Mouse (Mus musculus) hindbrain, embryonic 10.5 days (tissue): ENCODE results near the gene Sp9. TPM values are rescaled to one million over a fixed set of nuclear protein-coding genes. Genes with fewer than 3 reads are reported as not detected.

Experiments
- DNase-seq: peaks from one replicate; pipeline ENCODE4 v3.0.0-alpha.2; 2017; ENCODE audit warnings: low spot score
- H3K27ac ChIP-seq: fragments of 300-500 bp; sonication (generic); 2 replicates; pipeline ENCODE4 v1.5.1; 2016; ENCODE audit warnings: mild to moderate bottlenecking, moderate library complexity
- H3K27me3 ChIP-seq: fragments of 300-500 bp; sonication (generic); 2 replicates; pipeline ENCODE4 v1.6.1; 2016; ENCODE audit warnings: mild to moderate bottlenecking; ENCODE audit not compliant: poor library complexity, insufficient read depth, severe bottlenecking
- H3K36me3 ChIP-seq: fragments of 300-500 bp; sonication (generic); 2 replicates; pipeline ENCODE4 v1.6.1; 2016; ENCODE audit warnings: mild to moderate bottlenecking, moderate library complexity
- H3K4me1 ChIP-seq: fragments of 300-500 bp; sonication (generic); replicated peaks from 2 replicates; pipeline ENCODE4 v1.6.1; 2016; ENCODE audit warnings: mild to moderate bottlenecking
- H3K4me3 ChIP-seq: fragments of 300-500 bp; sonication (generic); 2 replicates; pipeline ENCODE4 v1.5.1; 2016; ENCODE audit warnings: mild to moderate bottlenecking, moderate library complexity
- H3K9me3 ChIP-seq: fragments of 300-500 bp; sonication (generic); 2 replicates; pipeline ENCODE4 v1.6.1; 2016; ENCODE audit warnings: mild to moderate bottlenecking, moderate library complexity
- WGBS: fragments of 180-500 bp; shearing (Covaris S2); methylation state at CpG from one replicate; pipeline ENCODE4 v1.1.7; 2016; 5-methylcytosine and 5-hydroxymethylcytosine counted together
- polyA plus RNA-seq: library from polyadenylated mRNA; unstranded; fragments of >200 nt; fragmentation: Nextera tagmentation; extraction: Ambion mirVana; gene quantifications from 2 replicates; pipeline ENCODE4 v1.2.1, GENCODE M21; 2016

The Sp9 gene
- polyA plus RNA-seq, 1 experiment from 2014 or later: 2.3 TPM

DNA sequence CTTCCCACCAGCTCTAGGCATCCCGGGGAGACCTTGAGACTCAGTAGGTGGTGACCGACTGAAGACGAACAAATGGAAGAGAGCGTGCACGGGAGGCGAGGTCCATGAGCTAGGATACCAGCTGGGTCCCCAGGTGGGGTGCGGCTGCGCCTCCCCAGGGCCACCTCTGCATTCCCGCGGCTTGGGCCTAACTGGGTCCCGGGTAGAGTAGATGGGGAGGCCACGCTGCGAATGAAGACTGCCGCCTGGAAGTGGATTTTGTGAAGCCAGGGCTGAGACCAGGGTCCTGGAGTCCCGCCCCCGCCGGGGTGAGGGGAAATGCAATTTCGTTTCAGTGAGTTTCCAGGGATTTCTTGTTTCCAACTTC, 6.0 kb downstream of the Sp9 start:
- H3K4me3 ChIP-seq: peak overlapping the region; percentile 70
- peaks cover 86% of the 10 kb centered on the region for H3K27me3 ChIP-seq
- H3K9me3 ChIP-seq: no peaks in the 10 kb centered on the region
- H3K4me1 ChIP-seq: peaks cover 68% of the 10 kb centered on the region
- peaks cover 16% of the 10 kb centered on the region for H3K36me3 ChIP-seq
- under 1% methylated on average over 18 of the region's 18 CpGs for WGBS
- no peak for DNase-seq
- H3K27ac ChIP-seq: peak overlapping the region; percentile 92

DNA sequence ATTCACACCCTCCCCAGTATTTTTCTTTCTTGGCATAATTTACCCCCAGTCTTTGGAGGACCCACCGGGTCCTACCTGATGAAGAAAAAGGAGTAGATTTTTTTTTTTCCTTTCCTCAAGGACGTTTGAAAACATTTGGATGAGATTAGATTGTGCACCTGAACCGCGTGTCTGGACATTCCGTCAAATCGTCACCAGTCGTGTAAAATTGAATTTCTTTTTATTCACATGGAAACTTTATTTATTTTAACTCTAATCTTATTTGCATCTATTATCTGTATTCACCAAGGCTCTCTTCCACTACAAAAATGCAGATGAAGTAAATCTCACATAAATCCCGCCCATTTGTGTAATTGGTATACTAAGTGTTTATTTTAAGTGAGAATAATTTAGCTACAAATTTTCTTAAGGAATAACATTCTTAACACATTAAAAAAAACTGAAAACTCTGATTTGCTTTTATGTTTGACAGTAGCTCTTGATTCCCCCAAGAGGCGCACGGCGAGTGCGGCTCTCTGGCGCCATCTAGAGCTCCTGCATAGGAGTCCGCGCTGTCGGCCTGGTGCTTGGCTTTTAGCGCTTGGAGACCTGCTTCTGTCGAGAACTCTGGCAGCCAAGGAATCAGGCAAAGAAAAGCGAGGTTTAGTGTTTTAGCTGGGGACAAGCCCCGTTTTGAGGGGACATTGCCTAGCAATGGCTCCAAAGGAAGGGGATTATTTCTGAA, 6.6 kb downstream of the Sp9 start:
- Histone ChIP-seq H3K4me3 (peak overlapping the region; percentile 70), H3K36me3 (peaks cover 15% of the 10 kb centered on the region), H3K27ac (peak overlapping the region; percentile 92), H3K9me3 (no peaks in the 10 kb centered on the region), H3K27me3 (peaks cover 81% of the 10 kb centered on the region), H3K4me1 (peaks cover 62% of the 10 kb centered on the region)
- peak; percentile 92 for DNase-seq
- under 1% methylated on average over 20 of the region's 20 CpGs for WGBS

DNA sequence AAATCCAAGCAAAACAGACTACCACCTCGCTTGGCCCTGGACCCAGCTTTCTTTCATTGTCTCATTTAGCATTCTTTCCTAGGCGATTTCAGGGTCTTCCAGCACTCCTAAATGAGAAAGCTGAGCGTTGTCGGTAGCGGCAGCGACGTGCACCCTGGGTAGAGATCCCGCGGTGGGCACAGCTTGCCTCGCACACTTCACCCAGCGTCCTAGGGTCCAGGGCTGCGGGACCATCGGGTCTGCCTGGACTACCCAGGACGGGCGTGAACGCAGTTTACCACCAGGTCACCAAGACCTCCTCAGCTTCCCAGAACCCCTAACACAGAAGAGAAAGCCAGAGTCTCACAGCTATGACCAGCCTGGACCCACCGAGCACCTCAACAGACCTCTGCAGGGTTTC, 7.1 kb downstream of the Sp9 start:
- under 1% methylated on average over 17 of the region's 17 CpGs for WGBS
- H3K9me3 ChIP-seq: no peaks in the 10 kb centered on the region
- H3K4me1 ChIP-seq: peaks cover 56% of the 10 kb centered on the region
- H3K27ac ChIP-seq: peak overlapping the region; percentile 82
- peak overlapping the region; percentile 52 for H3K4me3 ChIP-seq
- no peak for DNase-seq
- peaks cover 9% of the 10 kb centered on the region for H3K36me3 ChIP-seq
- peaks cover 75% of the 10 kb centered on the region for H3K27me3 ChIP-seq

DNA sequence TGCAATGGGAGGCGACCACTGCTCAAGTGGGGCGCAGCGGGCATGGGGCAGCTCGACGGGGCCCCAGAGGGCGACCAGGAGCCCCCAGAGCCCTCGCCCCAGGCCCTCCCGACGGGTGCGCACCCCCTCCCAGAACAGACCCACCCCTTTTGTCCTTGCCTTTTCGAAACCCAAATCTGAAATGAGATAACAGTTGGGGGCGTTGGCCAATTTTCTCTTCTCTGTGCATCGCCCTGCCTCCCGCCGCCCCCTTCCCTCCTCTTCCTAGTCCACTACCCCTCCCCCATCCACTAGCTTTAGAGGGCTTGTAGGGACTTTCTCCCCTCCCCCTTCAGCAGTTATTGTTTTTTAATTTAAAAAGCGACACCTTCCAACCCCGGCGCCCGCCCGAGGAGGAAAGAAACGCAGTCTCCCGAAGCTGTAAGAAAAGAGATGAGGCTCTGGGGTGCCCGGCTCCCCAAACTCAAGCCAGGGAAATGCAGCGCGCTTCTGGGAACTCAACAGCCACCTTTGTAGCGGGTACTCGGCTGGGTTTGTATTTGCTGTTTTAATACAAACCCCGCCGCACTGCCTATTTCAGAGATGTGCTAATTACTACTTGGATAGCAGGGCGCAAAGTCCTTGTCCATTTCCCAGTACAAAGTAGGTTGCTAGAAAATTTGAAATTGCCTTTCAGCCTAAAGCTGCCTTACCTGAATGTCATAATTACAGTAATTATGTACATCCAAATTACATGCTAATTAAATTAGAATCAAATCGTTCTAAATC, 7.7 kb downstream of the Sp9 start:
- H3K27me3 ChIP-seq: peaks cover 69% of the 10 kb centered on the region
- H3K27ac ChIP-seq: peak overlapping the region; percentile 82
- peaks cover 3% of the 10 kb centered on the region for H3K36me3 ChIP-seq
- peak; percentile 59 for DNase-seq
- H3K4me3 ChIP-seq: peak overlapping the region; percentile 52
- peaks cover 50% of the 10 kb centered on the region for H3K4me1 ChIP-seq
- WGBS: under 1% methylated on average over 31 of the region's 31 CpGs
- H3K9me3 ChIP-seq: no peaks in the 10 kb centered on the region

DNA sequence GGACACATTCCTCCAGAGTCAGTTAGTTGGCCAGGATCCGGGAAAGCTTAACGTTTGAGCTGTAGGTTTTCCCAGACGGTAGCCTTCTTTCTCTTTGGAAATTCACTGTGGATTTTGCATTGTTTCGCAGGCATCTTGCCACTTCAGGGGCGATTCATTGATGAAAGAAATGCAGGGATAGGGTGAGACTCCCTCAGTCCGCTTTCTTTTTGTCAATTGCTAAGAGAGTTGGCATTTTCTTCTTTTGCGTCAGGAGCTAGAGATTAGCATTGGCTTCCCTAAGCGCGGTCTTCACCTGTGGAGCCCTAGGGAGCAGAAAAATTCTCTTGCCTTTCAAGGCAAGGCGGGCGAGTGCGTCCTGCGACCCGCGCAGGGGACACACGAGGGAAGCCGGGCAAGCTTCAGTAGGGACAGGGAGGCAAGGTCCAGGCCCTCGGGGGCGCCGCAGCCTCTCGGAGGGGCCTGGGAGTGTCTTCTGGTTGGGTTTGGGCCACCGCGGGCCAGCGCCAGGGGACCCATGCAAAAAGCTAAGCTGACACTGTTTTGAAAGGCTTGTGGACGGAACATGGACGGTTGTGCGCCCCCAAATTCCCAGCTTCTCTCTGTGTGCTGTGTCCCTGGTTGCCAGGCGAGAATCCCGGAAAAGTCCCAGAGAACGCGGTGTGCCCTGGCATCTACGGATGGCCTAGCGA, 8.8 kb downstream of the Sp9 start:
- Histone ChIP-seq H3K9me3 (no peaks in the 10 kb centered on the region), H3K36me3 (no peaks in the 10 kb centered on the region), H3K4me1 (peaks cover 46% of the 10 kb centered on the region), H3K27ac (peak overlapping the region; percentile 76), H3K27me3 (peaks cover 62% of the 10 kb centered on the region), H3K4me3 (peak overlapping the region; percentile 42)
- WGBS: under 1% methylated on average over 33 of the region's 33 CpGs
- no peak for DNase-seq

DNA sequence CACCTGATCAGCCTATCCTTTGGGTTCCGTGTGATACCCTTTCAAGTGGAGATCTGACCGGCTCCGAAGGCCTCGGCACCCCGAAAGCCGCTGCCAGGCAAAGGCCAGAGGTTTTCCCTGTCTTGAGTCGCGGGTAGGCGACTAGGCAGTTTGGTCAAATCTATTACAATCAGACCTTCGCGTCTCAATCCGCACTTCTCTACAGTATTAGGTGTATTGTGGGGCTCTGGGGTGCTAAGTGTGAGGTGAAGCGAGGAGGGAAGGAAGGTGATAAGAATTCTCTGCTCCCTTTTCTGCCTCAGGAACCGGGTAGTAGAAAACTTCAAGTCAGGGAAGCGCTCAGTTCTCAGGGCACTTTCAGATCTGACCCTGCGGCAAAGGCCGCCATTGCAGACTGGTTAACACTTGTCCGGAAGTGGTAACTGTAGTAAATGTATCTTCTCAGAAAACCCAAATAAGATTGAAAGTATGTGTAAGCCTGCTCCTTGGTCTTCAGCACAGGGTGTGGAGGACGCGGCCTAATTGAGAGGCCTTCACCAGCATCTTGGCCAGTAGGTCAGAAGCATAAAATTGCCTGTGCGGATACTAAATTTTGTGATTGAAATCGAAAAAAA, 9.4 kb downstream of the Sp9 start:
- Histone ChIP-seq H3K9me3 (no peaks in the 10 kb centered on the region), H3K27ac (peak overlapping the region; percentile 76), H3K4me1 (peaks cover 46% of the 10 kb centered on the region), H3K4me3 (peak overlapping the region; percentile 42), H3K27me3 (peaks cover 58% of the 10 kb centered on the region), H3K36me3 (no peaks in the 10 kb centered on the region)
- DNase-seq: peak; percentile 46
- WGBS: 7% methylated on average over 22 of the region's 22 CpGs

DNA sequence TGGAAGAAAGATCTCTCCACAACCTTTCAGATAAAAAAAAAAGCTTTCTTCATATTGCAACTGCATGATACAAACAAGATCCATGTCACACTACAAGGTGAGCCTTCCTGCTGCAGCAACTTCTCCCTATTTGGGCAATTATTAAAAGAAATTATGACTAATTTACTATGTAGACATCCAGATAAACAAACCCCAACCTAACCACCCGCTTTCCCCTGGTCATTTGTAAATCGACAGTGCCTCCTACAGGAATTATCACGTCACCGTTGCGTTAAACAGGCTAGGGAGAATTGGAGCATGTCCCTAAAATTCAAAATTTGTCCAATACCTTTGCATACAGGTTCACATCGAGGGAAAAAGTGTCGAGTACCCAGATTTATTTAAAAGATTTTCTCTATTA, 10.0 kb downstream of the Sp9 start:
- Histone ChIP-seq H3K4me1 (peaks cover 46% of the 10 kb centered on the region), H3K27me3 (peaks cover 54% of the 10 kb centered on the region), H3K9me3 (no peaks in the 10 kb centered on the region), H3K4me3 (0 out of 2 replicates have a peak overlapping the region, but pooled peaks have one; percentile 42), H3K27ac (no peak overlapping the region), H3K36me3 (no peaks in the 10 kb centered on the region)
- DNase-seq: peak; percentile 24
- WGBS: 7% methylated on average over 7 of the region's 7 CpGs

DNA sequence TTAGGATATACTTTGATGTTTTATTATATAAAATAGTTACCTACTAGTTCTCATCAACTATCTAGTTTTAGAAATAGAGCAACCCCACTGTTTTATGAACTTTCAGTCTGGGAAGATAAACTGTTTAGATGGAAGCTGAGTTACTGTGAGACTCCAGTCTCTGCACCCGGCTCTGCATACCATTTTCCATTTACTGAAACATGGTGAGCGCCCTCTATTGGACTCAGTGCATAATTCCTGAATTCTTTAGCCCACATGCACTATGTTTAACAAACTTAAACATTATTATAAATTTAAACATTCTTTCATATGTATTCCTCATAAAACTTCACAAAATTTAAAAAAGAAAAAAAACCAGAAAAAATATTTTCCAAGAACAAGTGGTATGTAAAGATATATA, 13.9 kb downstream of the Sp9 start:
- WGBS: 7% methylated on average over 2 of the region's 2 CpGs
- peaks cover 21% of the 10 kb centered on the region for H3K27me3 ChIP-seq
- no peak overlapping the region for H3K27ac ChIP-seq
- H3K36me3 ChIP-seq: no peaks in the 10 kb centered on the region
- DNase-seq: no peak
- H3K4me1 ChIP-seq: peaks cover 8% of the 10 kb centered on the region
- H3K9me3 ChIP-seq: no peaks in the 10 kb centered on the region
- H3K4me3 ChIP-seq: no peak overlapping the region

DNA sequence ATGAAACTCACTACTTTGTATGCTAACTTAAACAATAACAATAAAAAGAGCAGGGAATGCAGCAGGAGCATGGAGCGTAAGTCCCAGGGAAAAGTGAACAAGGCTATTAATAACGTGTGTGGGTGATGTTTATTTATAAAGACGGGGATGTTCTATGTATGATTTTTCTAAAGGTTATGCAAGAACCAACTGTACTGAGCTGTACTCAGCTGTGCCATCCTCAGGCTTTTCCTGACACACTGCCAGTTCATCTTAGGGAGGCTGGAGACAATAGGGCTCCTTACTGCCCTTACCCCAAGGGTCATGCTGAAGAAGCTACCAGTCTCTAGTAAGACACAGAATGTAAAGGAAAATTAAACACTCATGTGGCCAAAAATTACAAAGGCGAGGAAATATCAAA, 19.4 kb downstream of the Sp9 start:
- H3K9me3 ChIP-seq: no peaks in the 10 kb centered on the region
- H3K4me3 ChIP-seq: no peak overlapping the region
- WGBS: 91% methylated on average over 4 of the region's 4 CpGs
- peaks cover 15% of the 10 kb centered on the region for H3K36me3 ChIP-seq
- H3K27me3 ChIP-seq: no peaks in the 10 kb centered on the region
- no peak overlapping the region for H3K27ac ChIP-seq
- no peaks in the 10 kb centered on the region for H3K4me1 ChIP-seq
- no peak for DNase-seq

DNA sequence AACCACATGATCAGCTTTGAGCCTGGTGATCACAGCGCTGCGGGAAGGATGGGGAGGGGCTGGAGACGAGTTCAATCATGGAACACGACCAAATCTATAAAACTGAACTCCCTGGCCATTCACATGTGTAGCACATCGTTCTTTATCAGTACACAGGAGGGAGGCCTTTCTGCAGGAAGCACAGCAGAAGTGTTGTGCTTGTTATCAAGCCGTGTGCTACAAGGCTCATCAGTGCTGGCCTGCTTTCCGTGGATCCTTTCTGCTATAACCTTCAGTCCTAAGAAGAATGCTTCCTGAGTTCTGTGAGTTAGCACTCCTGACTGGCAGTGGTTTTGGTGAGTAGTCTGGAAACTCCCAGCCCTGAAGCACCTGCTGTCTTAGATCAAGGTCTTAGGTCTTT, 23.3 kb downstream of the Sp9 start:
- Histone ChIP-seq H3K4me3 (no peak overlapping the region), H3K27me3 (no peaks in the 10 kb centered on the region), H3K36me3 (peaks cover 22% of the 10 kb centered on the region), H3K27ac (no peak overlapping the region), H3K4me1 (no peaks in the 10 kb centered on the region), H3K9me3 (no peaks in the 10 kb centered on the region)
- 87% methylated on average over 7 of the region's 7 CpGs for WGBS
- no peak for DNase-seq

DNA sequence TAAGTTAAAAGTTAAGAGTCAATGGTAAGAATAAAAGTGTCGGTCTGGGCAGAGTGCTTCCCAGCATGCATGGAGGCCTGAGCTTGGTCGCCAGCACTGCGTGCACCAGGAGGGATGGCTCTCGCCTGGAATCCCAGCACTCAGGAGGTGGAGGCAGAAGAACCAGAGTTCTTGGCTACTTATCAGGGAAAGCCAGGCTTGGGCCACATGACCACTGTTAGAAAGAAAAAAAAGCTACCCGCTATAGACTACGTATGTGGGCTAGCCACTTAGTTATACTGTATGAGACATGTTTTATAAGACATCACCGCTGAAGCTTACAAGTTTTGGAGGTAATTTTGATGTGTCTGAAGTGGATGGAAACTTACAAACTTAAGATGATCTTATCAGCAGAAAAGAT, 26.4 kb downstream of the Sp9 start:
- Histone ChIP-seq H3K27ac (no peak overlapping the region), H3K27me3 (no peaks in the 10 kb centered on the region), H3K9me3 (no peaks in the 10 kb centered on the region), H3K4me3 (no peak overlapping the region), H3K36me3 (peaks cover 33% of the 10 kb centered on the region), H3K4me1 (no peaks in the 10 kb centered on the region)
- no peak for DNase-seq
- 85% methylated on average over 7 of the region's 7 CpGs for WGBS

DNA sequence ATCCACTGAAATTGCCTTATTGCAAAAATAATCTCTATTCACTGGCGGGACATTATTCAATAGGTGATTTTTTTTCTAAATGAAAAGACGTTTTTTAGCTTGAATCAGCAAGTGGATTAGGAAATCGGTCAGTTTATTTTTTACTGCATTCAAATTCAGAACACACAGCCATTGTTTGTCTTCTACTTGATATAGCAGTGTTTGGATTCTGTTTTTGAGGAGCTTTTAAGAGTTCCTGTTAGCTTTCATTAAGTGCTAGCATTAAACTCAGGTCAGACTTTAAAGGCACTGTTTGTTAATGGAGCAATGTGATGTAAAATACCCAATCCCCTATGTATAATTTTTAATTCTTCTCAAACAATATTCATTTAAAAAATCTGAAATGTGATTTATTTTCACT, 27.1 kb downstream of the Sp9 start:
- no peak overlapping the region for H3K4me3 ChIP-seq
- H3K27me3 ChIP-seq: no peaks in the 10 kb centered on the region
- no peak overlapping the region for H3K27ac ChIP-seq
- WGBS: 86% methylated on average over 3 of the region's 3 CpGs
- no peaks in the 10 kb centered on the region for H3K4me1 ChIP-seq
- H3K9me3 ChIP-seq: no peaks in the 10 kb centered on the region
- no peak for DNase-seq
- peaks cover 36% of the 10 kb centered on the region for H3K36me3 ChIP-seq
